Mouse (Mus musculus) small intestine, adult 2 months (tissue): ENCODE results near the gene Nfatc2.

ENCODE experiments used
- CTCF ChIP-seq: fragments of 200-500 bp; IDR thresholded peaks from 2 replicates; pipeline ENCODE4 v1.5.1; 2012; ENCODE audit warnings: low read depth, mild to moderate bottlenecking, control low read depth, inconsistent platforms, low read length, moderate library complexity, mixed read lengths; ENCODE audit not compliant: insufficient replicate concordance, insufficient read length; ENCODE audit errors: extremely low read depth
- POLR2A ChIP-seq: fragments of 200-500 bp; IDR thresholded peaks from 2 replicates; pipeline ENCODE4 v1.6.1; 2012; ENCODE audit warnings: low read depth, mild to moderate bottlenecking, control low read depth, inconsistent platforms, low read length, moderate library complexity

GRCm38 (mm10) chr2:168429598-168429997, 171.9 kb downstream of the Nfatc2 start:
- no peak for TF ChIP-seq CTCF
- no peak for TF ChIP-seq POLR2A
